Mouse (Mus musculus): ENCODE measurements at regions not wholly inside any gene's neighbourhood (a gene's known extent, or its start where the extent isn't known, plus 50 kb on each side); places are given as distances from the start of the nearest gene placed in this dataset.

DNA sequence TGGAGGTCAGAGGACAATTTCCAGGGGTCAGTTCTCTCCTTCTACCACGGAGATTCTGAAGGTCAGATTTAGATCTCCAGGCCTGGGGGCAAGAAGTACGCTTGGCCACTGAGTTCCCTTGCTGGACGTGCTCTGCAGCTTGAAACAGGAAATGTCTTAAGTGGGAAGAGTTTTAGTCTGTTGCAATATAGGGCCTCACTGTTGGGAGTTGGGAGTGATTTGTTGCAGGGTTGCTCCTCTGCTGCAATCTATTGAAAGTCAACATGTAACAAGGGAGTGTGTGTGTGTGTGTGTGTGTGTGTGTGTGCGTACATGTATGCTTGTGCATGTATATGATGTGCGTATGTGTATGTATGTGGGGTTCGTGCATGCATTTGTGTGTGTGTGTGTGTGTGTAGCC, 71.5 kb upstream of the Gmds start:
- no peaks in the 10 kb centered on the region for H3K4me1 ChIP-seq (ENCODE audit: insufficient read depth)
- H3K36me3 ChIP-seq (replicated peaks; ENCODE audit: insufficient read depth, low read length), result no peaks in the 10 kb centered on the region
- ATAC-seq (no peak), DNase-seq (no peak)
- no peak overlapping the region for H3K9ac ChIP-seq (replicated peaks)
- TF ChIP-seq CTCF (IDR thresholded peaks at IDR 0.05; ENCODE audit: low read depth), result no peak
- no peak for TF ChIP-seq EP300 (IDR thresholded peaks at IDR 0.05; ENCODE audit: low read depth)
- no peaks in the 10 kb centered on the region for H3K9me3 ChIP-seq (ENCODE audit: low read length)
- H3K27ac ChIP-seq (ENCODE audit: low read depth), result no peak overlapping the region
- H3K27me3 ChIP-seq (ENCODE audit: insufficient read depth, low read length), result no peaks in the 10 kb centered on the region
- H3K4me3 ChIP-seq (ENCODE audit: low read depth, low read length), result no peak overlapping the region
- 61% methylated on average over 6 of the region's 6 CpGs for WGBS (ENCODE audit: insufficient replicate concordance)
- H3K4me2 ChIP-seq (ENCODE audit: low read depth, low read length), result no peak overlapping the region

DNA sequence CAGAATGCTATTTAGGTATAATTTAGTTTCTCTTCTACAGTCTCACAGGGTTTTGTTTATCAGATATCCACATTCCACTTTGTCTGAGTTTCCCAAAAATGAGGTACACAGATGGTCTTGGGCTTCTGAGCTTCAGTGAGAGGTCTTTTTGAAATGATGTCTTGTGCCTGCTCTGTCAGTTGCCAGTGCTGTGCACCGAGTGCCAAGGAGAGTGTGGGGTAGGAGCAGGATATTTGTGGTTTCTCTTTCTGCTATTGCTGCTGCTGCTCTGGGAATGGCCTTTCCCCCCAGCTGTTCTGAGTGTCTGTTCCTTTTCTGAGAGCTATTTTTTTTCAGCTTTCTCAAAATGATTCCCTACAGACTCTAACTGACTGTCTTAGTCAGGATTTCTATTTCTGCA, 60.1 kb upstream of the Gmds start:
- Histone ChIP-seq H3K4me3 (ENCODE audit: low read depth, low read length) (no peak overlapping the region), H3K9me3 (ENCODE audit: low read length) (no peaks in the 10 kb centered on the region), H3K27ac (ENCODE audit: low read depth) (no peak overlapping the region), H3K4me1 (ENCODE audit: insufficient read depth) (no peaks in the 10 kb centered on the region), H3K27me3 (ENCODE audit: insufficient read depth, low read length) (no peaks in the 10 kb centered on the region), H3K4me2 (ENCODE audit: low read depth, low read length) (no peak overlapping the region), H3K9ac (replicated peaks) (no peak overlapping the region), H3K36me3 (replicated peaks; ENCODE audit: insufficient read depth, low read length) (no peaks in the 10 kb centered on the region)
- 27% methylated on average over 1 of the region's 1 CpGs for WGBS (ENCODE audit: insufficient replicate concordance)
- TF ChIP-seq CTCF (IDR thresholded peaks at IDR 0.05; ENCODE audit: low read depth), result no peak
- TF ChIP-seq EP300 (IDR thresholded peaks at IDR 0.05; ENCODE audit: low read depth), result no peak
- ATAC-seq (no peak), DNase-seq (no peak)

All from liver, postnatal 0 days (tissue).